Mouse (Mus musculus) gastrocnemius, postnatal 36 days (tissue): Measurements from ENCODE around the gene Pde4b. TPM values are rescaled to one million over a fixed set of nuclear protein-coding genes. Genes with fewer than 3 reads are reported as not detected.

Experiments
- DNase-seq, 2 experiments: peaks; one replicate each; pipeline ENCODE4 v3.0.0; 2022
- intact Hi-C: fragments of 180-260 bp; cut with DNase I; formaldehyde crosslinking; loops from one replicate; pipeline ENCODE4 v1.15.1; 2025
- total RNA-seq, 2 experiments: library from RNA; stranded (reverse); gene quantifications; 2 replicates each; pipeline ENCODE4 v1.2.3; 2021

Pde4b gene
- total RNA-seq, 2 experiments from 2014 or later = 41.3 to 44.3 TPM

DNA sequence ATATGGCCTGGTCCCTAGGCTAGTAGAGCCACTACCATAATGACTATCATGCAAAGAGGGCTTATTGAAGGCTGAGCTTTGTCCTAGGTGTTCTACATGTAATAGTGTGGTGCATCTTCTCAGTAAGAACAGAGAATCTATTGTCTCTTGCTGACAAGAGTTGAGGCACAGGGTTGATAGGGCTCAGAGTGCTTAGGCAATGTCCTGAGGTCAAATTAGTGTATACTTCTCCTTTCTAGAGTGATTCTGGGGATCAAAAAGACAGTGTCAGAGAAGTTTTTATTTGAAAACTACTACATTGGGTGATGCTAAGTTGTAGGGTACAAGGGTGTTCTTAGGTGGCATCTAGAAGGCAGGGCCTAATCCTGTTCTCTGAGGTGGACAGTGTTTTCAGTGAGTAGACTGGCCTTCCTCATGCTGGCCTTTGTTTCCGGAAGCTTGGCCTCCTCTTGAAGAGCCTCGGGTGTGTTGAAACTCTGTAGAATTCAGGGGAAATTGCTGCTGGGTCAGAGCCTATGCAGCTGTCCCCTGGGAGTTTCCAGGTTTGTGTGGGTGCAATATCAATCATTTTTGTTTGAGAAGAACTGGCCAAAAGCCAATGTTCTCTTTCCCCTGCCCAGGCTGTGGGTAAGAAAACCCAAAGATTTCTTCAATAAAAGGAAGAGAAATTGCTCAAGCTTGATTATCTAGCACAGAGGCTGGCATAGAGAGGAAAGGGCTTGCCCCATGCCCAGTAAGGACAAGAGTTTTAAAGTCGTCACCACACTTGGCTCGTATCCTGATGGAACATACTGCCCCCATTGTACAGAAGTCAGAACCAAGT is 536.7 kb downstream of the Pde4b start:
- DNase-seq = no peak
- intact Hi-C loops = no loop called here

DNA sequence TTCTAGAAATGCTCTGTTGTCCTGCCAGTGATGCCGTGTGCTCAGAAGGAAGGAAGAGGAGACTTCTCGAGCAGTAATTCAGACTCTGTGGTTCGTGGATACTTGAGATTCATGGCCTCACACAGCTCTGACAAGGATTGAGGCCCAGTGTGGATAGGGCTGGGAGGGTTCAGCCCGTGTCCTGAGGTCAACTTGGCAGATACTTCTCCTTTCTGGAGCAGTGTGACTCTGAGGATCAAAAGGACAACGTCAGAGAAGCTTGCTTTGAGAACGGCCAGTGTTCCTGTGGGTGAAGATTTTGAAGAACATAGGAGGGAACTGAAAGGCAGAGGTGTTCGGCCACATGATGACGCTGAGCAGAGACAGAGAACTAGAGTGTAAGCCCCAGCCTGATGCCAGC is 537.6 kb downstream of the Pde4b start:
- intact Hi-C loops = no loop called here

GRCm38 (mm10) chr4:102627799-102628198 is 540.5 kb downstream of the Pde4b start:
- no peak for DNase-seq
- intact Hi-C loops = no loop called here

More for the DNA sequence above, 537.6 kb downstream of the Pde4b start:
- DNase-seq = no peak

DNA sequence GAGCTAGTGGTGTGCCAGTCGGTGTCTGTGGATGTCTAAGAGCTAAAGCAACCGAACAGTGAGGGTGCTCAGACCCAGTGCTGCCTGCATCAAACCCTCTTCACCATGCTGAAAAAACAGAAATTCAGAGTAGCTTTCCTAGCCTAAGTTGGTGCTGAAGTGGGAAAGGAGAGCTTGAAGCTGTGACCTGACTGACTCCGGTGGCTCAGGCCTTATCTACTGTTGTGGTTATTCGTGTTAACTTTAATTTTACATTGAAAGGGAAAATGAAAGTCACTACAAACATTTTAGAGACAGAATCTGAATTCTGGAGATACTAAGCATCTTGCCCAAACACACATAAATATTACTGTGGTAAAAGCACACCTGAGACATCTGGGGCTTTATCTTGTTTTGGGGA is 542.3 kb downstream of the Pde4b start:
- no peak for DNase-seq
- intact Hi-C loops = no loop called here

DNA sequence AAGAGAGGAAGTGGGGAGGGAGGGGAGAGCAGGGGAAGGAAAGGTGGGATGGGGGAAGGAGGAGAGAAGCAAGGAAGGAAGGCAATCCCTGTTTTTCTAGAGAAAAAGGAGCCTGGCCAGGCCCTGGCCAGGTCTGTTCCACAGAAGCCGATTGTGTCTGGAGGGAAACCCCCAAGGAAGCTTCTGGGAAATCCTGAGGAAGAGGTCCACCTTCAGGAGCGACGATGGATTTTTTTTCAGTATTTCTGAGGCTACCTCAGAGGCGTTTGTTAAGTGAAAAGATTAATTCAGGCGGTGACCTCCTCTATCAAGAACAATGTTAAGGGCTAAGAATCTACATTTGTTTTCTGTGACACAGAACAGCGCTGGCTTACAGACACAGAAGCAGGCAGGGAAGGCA is 542.9 kb downstream of the Pde4b start:
- DNase-seq = no peak
- intact Hi-C loops = no loop called here

DNA sequence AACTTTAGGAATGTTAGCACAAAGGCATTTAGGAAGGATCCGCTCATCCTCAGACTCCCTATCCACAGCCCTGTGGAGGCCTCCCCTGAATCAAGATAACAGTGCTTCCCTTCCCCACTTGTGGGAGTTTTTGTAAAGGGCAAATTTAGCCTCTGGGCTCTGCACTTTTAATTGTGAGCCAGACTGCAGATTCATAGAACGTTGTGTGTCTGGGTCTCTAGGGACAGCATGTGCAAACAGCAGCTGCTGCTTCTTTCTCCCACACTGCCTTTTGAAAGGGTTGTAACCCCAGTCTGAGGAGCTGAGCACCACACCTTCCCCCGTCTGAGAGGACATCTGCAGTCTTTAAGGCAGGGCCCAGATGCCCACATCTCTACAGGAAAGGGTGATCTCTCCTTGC is 544.3 kb downstream of the Pde4b start:
- DNase-seq = no peak
- intact Hi-C loops = no loop called here

DNA sequence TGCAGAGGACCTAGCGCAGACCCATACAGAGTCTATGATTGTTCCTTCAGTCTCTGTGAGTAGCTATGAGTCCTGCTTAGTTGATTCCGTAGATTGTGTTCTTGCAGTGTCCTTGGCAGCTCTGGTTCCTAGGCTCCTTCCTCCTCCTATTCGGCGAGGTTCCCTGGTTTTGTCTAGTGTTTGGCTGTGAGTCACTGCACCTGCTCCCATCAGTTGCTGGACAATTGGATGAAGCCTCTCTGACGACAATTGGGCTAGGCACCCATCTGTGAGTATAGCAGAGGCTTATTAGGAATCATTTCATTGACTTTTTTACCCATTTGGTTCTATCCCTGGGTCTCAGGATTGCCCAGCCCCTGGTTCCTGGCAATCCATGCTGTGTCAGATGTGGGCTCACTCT is 545.9 kb downstream of the Pde4b start:
- intact Hi-C loops = no loop called here

GRCm38 (mm10) chr4:102635258-102635657 is 547.9 kb downstream of the Pde4b start:
- intact Hi-C loops = no loop called here
- DNase-seq = no peak

More for the DNA sequence above, 545.9 kb downstream of the Pde4b start:
- DNase-seq = no peak

- DNase-seq = no peak
- intact Hi-C loops = no loop called here
Measured at GRCm38 (mm10) chr4:102635944-102636343, 548.6 kb downstream of the Pde4b start.

- DNase-seq = no peak
- intact Hi-C loops = no loop called here
Measured at GRCm38 (mm10) chr4:102637348-102637910, 550.1 kb downstream of the Pde4b start.

DNA sequence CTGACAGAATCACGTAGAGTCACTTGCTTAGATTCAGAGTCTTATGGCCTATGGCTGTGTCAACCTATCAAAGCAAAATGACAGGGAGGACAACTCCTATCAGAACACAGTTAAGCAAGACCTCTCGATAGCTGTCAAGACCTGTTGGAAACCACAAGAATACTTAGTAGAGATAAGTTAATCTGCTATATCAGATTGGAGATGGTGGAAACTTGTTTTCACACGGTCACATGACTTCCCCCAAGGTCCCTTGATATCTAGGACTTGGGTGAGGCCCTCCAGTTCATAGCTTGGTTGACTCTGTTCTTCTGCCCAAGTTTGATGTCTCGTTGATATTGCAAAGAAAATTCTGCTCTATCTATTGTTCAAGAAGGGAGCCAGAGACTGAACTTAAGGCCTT is 553.6 kb downstream of the Pde4b start:
- intact Hi-C loops = no loop called here
- no peak for DNase-seq

GRCm38 (mm10) chr4:102644062-102644461 is 556.7 kb downstream of the Pde4b start:
- no peak for DNase-seq
- intact Hi-C loops = no loop called here

- intact Hi-C loops = no loop called here
- no peak for DNase-seq
Measured at GRCm38 (mm10) chr4:102647056-102647455, 559.7 kb downstream of the Pde4b start.

- intact Hi-C loops = no loop called here
- no peak for DNase-seq
Measured at GRCm38 (mm10) chr4:102655331-102655730, 568.0 kb downstream of the Pde4b start.

GRCm38 (mm10) chr4:102656494-102657036 is 569.2 kb downstream of the Pde4b start:
- DNase-seq = no peak
- intact Hi-C loops = loop anchor here (1.0 to 2.0 kb wide), 2 partner anchors 163 to 430 kb away; no protein-coding TSS in a partner anchor

Other genes with a start within 250 kb of the Pde4b start
- gene B020004J07Rik, start 243.5 kb upstream of the Pde4b start, total RNA-seq = not detected
- gene C130073F10Rik, start 193.8 kb upstream of the Pde4b start, total RNA-seq = not detected
- gene Gm12800, start 178.4 kb upstream of the Pde4b start, total RNA-seq = not detected
- gene Gm12794, start 147.1 kb upstream of the Pde4b start, total RNA-seq = not detected
- gene Gm12790, start 106.5 kb upstream of the Pde4b start, total RNA-seq = not detected
- not detected for gene Gm12789, start 100.9 kb upstream of the Pde4b start, total RNA-seq